Mouse (Mus musculus): ENCODE data around the gene Cubn. TPM values are rescaled to one million over a fixed set of nuclear protein-coding genes. Genes with fewer than 3 reads are reported as not detected.

Cubn gene
- total RNA-seq, 2 experiments from 2014 or later: 0.15 TPM

DNA sequence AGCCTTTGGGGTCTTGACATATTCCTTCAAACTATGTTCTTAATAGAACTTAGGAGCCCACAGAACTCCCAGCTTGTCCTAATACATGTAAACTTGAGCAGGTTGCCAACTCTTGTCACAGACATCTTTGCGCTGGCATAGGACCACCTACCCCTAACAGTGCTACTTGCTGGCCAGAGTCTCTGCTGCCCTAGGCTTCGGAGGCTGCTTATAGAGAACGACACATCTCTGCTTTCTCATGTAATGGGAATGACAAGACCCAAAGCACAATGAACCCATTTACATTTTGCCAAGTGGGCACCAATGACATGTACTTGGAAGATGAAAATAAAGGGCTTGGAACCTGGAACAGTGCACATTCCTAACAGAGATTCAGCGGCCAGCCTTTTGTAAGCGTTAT lies 105.0 kb downstream of the Cubn start:
- H3K27ac ChIP-seq: no peak overlapping the region
- no peak for TF ChIP-seq CTCF (conservative IDR thresholded peaks at IDR 0.05)
- H3K4me3 ChIP-seq: no peak overlapping the region
- DNase-seq (ENCODE audit: low spot score in 2 of 2): no peak

GRCm38 (mm10) chr2:13385542-13386345 lies 105.9 kb downstream of the Cubn start:
- DNase-seq (ENCODE audit: low spot score in 2 of 2): no peak
- Histone ChIP-seq H3K4me3 (no peak overlapping the region), H3K27ac (peak overlapping the region; percentile 67)
- no peak for TF ChIP-seq CTCF (conservative IDR thresholded peaks at IDR 0.05)

GRCm38 (mm10) chr2:13384775-13385541 lies 106.7 kb downstream of the Cubn start:
- Histone ChIP-seq H3K4me3 (no peak overlapping the region), H3K27ac (peak overlapping the region; percentile 67)
- TF ChIP-seq CTCF (conservative IDR thresholded peaks at IDR 0.05): no peak
- DNase-seq (ENCODE audit: low spot score in 2 of 2): no peak

DNA sequence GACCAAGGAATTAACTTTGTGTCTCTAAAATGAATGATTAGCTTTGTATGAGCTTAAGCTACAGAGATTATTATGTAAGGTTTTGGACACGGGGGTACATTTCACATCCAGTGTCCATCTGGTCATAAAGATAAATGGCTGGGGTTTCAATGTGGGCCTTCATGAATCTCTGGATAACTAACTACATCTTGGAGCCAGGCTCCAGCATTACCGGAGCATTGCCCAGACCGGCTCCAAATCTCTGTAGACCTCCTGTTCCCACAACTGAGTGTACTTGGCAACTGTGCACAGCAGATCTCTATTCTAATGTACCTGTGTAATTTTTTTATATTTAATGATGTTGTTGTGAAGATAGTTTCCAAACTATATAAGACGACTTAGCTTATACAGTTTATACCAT lies 115.4 kb downstream of the Cubn start:
- Histone ChIP-seq H3K4me3 (no peak overlapping the region), H3K27ac (no peak overlapping the region)
- no peak for TF ChIP-seq CTCF (conservative IDR thresholded peaks at IDR 0.05)
- DNase-seq (ENCODE audit: low spot score in 2 of 2): no peak

- TF ChIP-seq CTCF (conservative IDR thresholded peaks at IDR 0.05): no peak
- Histone ChIP-seq H3K4me3 (no peak overlapping the region), H3K27ac (no peak overlapping the region)
- DNase-seq (ENCODE audit: low spot score in 2 of 2): no peak
Observed at GRCm38 (mm10) chr2:13373291-13373690, 118.3 kb downstream of the Cubn start.

DNA sequence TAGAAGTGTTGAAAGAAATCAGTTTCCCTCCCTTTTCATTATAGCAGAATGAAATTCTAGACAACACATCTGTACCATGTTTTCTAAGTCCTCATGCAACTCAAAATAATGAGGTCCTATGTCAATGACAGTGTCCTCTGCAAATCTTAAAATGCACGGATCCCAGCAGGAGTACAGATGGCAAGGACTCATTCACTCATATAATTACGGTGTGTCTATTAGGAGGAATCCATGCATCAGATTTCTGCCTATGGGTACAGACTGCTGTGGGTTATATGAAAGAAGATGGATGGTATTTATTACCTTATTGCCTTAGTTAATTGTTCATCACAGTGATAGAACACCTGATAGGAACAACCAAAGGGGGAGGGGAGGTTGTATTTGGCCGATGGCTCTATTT lies 118.8 kb downstream of the Cubn start:
- no peak for TF ChIP-seq CTCF (conservative IDR thresholded peaks at IDR 0.05)
- Histone ChIP-seq H3K27ac (no peak overlapping the region), H3K4me3 (no peak overlapping the region)

DNA sequence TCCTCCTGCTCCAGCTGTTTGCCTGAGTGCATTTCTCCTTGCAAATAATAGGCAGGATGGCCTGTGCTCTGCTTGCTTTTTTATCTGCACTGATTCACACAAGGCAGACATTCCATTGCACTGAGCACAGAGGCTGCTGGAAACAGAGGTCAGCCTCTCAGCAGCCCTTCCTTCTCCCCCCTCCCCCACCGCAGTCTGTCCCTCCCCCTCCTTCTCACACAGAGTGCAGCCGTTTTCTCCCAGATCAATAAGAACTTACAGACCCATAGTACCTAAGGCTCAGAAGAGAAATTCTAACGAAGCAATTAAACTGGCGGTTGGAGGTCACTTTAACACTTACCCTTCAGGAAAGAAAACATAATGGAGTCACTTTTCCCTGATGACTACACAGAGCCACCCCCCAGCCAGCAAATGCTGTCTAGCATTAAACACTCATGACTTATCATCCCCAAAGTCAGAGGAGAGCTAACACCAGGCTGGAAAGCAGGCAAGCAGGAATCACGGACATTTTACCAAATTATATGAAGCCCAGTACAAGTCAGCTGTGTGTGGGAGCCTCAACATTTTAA lies 119.3 kb downstream of the Cubn start:
- Histone ChIP-seq H3K27ac (no peak overlapping the region), H3K4me3 (no peak overlapping the region)
- TF ChIP-seq CTCF (conservative IDR thresholded peaks at IDR 0.05): no peak
- DNase-seq (ENCODE audit: low spot score in 2 of 2): no peak

More for the DNA sequence above, 118.8 kb downstream of the Cubn start:
- no peak for DNase-seq (ENCODE audit: low spot score in 2 of 2)

DNA sequence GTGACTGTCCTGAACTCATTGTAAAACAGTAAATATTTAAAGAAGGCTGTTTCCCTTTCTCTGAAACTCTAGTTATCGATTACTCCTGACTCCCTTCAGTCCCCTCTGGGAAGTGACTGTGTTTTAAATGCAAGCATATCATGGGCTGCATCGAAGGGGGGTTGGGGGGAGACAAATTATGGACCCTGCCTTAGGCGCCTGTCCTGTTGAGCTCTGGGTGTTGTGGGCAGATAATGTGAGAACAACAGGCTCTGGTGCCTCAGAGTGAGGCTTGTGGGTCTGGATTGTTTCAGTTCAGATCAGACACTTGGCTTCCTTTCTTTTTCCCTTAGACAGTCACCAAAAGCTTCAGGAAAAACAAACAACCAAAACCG lies 119.8 kb downstream of the Cubn start:
- H3K27ac ChIP-seq: peak overlapping the region; percentile 46; the same call in 1 of the 2 replicates
- DNase-seq (ENCODE audit: low spot score in 2 of 2): no peak
- no peak for TF ChIP-seq CTCF (conservative IDR thresholded peaks at IDR 0.05)
- H3K4me3 ChIP-seq: no peak overlapping the region

DNA sequence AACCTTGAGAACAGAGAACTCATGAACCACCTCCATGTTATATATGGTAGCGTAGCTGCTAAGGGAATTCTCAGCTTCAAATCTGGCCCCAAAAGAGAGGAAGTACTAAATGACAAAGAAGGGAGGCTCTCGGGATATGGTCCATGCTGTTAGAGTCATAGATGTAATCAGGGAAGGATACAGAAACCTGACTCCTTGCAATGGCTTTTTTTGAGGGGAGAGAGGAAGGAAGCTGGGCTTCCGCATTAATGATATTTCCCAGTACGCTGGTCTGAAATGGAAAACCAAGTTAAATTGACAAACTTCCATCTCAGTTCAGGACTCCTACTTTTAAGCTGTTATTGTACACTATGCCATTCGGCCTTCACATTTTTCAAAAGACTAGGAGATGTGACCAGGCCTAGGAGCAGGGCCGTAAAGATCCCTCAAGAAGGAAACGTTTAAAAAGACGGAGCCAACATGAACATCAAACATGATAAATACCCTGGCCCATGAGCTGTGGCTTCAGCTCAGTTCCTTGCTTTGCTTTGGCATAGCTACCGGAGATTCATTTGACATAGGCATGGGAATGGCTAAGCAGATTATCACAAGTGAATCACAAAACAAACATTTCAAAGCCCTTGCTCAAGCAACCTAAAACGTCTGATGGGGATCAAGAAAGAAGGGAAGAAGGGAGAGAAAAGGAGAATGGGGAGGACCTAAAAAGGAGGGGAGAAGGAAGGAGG lies 120.4 kb downstream of the Cubn start:
- DNase-seq (ENCODE audit: low spot score in 2 of 2): no peak
- no peak for TF ChIP-seq CTCF (conservative IDR thresholded peaks at IDR 0.05)
- Histone ChIP-seq H3K4me3 (no peak overlapping the region), H3K27ac (peak overlapping the region; percentile 46; the same call in 1 of the 2 replicates)

DNA sequence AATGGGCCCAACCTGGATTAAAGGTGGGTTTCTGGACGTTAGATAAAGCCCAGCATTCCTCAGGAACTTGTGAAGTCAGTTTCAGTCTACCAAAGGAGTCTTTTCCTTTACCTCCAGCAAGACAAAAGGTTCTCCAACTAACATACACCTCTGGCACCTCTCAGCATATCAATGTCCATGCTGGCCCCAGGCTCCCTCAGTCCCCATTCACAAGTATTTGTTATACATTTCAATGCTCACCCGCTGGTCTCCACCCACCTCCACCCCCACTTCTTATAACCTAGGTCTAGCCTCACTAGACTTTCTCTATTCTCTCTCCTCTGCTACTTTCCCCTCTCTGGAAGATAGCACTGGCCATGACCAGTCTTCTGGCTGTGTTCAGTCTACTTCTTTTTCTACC lies 121.1 kb downstream of the Cubn start:
- Histone ChIP-seq H3K27ac (no peak overlapping the region), H3K4me3 (no peak overlapping the region)
- DNase-seq (ENCODE audit: low spot score in 2 of 2): no peak
- no peak for TF ChIP-seq CTCF (conservative IDR thresholded peaks at IDR 0.05)

- Histone ChIP-seq H3K27ac (no peak overlapping the region), H3K4me3 (no peak overlapping the region)
- no peak for TF ChIP-seq CTCF (conservative IDR thresholded peaks at IDR 0.05)
- no peak for DNase-seq (ENCODE audit: low spot score in 2 of 2)
Observed at GRCm38 (mm10) chr2:13368517-13368916, 123.1 kb downstream of the Cubn start.

- H3K4me3 ChIP-seq: no peak overlapping the region
- TF ChIP-seq CTCF (conservative IDR thresholded peaks at IDR 0.05): no peak
- H3K27ac ChIP-seq: peak overlapping the region; percentile 28; the same call in 1 of the 2 replicates
- DNase-seq (ENCODE audit: low spot score in 2 of 2): peak in 1 of 2 experiments; percentile 4
Observed at GRCm38 (mm10) chr2:13357885-13358552, 133.6 kb downstream of the Cubn start.
